Mouse (Mus musculus) small intestine, adult 2 months (tissue): ENCODE results near the gene Golga5.
A peak's percentile ranks its signal among the peaks of the same experiment; 100 is the strongest.

Source experiments
- CTCF ChIP-seq: fragments of 200-500 bp; IDR thresholded peaks from 2 replicates; pipeline ENCODE4 v1.5.1; 2012; ENCODE audit warnings: low read depth, mild to moderate bottlenecking, control low read depth, inconsistent platforms, low read length, moderate library complexity, mixed read lengths; ENCODE audit not compliant: insufficient replicate concordance, insufficient read length; ENCODE audit errors: extremely low read depth
- POLR2A ChIP-seq: fragments of 200-500 bp; IDR thresholded peaks from 2 replicates; pipeline ENCODE4 v1.6.1; 2012; ENCODE audit warnings: low read depth, mild to moderate bottlenecking, control low read depth, inconsistent platforms, low read length, moderate library complexity

GRCm38 (mm10) chr12:102524760-102525159 lies 55.8 kb downstream of the Golga5 start:
- peak; percentile 56; the same call in 1 of the 2 replicates for TF ChIP-seq CTCF
- no peak for TF ChIP-seq POLR2A
